Mouse (Mus musculus): Measurements from ENCODE around the gene Son.
"Not testable (repeated sequence)": the region's sequence is repeated elsewhere in the genome, so short reads cannot be mapped to it uniquely, and the experiment has no call there.

The Son gene

GRCm38 (mm10) chr16:91639161-91639560 lies 8.1 kb upstream of the Son start:
- DNase-seq (ENCODE audit: extremely low spot score, low spot score): no peak

GRCm38 (mm10) chr16:91639636-91640035 lies 7.7 kb upstream of the Son start:
- no peak for DNase-seq (ENCODE audit: extremely low spot score, low spot score)

DNA sequence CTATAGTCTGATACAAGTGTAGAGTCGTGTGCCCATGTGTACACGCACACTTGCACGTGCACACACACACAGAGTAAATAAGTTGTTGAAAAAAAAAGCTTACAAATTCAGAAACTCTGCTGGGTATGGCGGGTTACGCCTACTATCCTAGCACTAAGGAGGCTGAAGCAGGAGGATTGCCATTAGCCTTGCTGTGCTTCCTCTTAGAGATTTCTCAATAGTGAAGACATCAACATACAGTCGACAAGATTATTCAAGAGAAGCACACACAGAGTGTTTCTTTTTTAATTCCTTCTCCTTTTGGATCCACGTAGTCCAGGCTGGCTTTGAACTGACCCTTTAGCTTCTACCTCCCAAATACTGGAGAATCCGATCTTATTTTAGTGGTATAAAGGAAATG lies 7.1 kb upstream of the Son start:
- DNase-seq (ENCODE audit: extremely low spot score, low spot score): no peak

- no peak for DNase-seq (ENCODE audit: extremely low spot score, low spot score)
These were observed 2.4 kb upstream of the Son start for GRCm38 (mm10) chr16:91644901-91645300.

DNA sequence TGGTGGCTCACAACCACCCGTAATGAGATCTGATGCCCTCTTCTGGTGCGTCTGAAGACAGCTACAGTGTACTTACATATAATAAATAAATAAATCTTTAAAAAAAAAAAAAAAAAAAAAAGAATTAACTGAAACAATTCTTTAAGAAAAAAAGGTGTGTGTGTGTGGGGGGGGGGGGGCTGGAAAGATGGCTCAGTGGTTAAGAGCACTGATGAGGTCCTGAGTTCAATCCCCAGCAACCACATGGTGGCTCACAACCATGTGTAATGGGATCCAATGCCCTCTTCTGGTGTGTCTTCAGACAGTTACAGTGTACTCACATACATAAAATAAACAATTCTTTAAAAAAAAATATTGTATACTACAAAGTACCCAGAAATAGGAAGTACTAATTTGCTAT lies 1.9 kb upstream of the Son start:
- DNase-seq (ENCODE audit: extremely low spot score, low spot score): not testable (repeated sequence)

- DNase-seq (ENCODE audit: extremely low spot score, low spot score): no peak
These were observed 1.2 kb upstream of the Son start for GRCm38 (mm10) chr16:91645995-91646602.

GRCm38 (mm10) chr16:91646681-91647419 lies 456 bp upstream of the Son start, which contains the start of gene Gart:
Gart (minus strand) TSS chr16:91646952.
- peak; percentile 92 for DNase-seq (ENCODE audit: extremely low spot score, low spot score)

DNA sequence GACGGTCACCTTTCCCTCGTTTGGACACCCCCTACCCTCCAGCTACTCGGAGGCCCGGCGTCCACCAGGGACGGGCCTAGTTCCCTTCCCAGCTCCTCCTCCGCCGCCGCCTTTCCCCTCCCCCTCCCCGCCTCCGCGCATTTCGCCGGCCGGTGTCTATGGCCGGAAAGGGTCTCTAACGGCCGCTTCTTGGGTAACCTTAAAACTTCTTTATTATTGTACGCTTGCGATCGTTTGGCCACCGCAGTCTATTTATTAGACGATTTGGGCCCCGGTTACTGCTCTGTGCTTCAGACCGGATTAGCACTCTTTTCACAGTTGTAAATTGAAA lies 879 bp downstream of the Son start:
- peak; percentile 85 for DNase-seq (ENCODE audit: extremely low spot score, low spot score)

DNA sequence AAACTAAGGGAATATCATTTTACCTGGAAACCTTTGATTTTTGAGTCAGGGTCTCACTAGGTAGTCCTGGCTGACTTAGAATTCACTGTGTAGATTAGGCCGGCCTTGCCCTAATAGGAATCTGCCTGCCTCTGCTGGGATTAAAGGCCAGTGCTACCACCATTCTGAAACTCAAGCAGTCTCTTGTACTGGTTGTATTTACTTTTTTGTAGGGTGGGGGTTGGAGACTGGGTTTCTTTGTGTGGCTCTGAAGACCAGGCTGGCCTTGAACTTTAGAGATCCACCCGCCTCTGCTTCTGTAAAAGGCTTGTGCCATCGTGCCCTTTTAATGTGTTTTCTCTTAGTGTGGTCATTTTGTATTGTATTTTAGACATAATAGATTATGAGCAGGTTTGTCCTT lies 1.9 kb downstream of the Son start:
- DNase-seq (ENCODE audit: extremely low spot score, low spot score): no peak

DNA sequence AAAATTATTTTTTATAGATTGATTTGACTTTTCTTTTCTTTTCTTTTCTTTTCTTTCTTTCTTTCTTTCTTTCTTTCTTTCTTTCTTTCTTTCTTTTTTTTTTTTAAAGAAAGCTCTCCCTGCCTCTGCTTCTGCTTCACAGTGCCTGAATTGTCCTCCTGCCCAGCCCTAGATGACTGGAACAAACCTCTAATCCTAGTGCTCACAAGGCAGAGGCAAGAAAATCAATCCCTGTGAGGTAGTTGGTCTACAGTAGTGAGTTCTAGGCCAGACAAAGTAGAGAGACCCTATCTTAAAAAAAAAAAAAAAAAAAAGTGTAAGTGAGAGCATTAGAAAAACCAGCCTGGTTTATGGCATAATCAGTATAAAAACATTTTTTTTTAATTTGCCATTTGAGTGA lies 2.5 kb downstream of the Son start:
- DNase-seq (ENCODE audit: extremely low spot score, low spot score): no peak

- DNase-seq (ENCODE audit: extremely low spot score, low spot score): no peak
These were observed 4.9 kb downstream of the Son start for GRCm38 (mm10) chr16:91652191-91652590.

DNA sequence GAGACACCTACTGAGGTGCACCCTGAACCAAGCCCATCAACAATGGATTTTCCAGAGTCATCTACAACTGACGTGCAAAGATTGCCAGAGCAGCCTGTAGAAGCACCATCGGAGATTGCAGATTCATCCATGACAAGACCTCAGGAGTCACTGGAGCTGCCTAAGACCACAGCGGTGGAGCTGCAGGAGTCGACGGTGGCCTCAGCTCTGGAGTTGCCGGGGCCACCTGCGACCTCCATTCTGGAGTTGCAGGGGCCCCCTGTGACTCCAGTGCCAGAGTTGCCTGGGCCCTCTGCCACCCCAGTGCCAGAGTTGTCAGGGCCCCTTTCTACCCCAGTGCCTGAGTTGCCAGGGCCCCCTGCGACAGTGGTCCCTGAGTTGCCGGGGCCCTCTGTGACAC lies 8.0 kb downstream of the Son start:
- no peak for DNase-seq (ENCODE audit: extremely low spot score, low spot score)

GRCm38 (mm10) chr16:91657285-91657684 lies 10.0 kb downstream of the Son start:
- DNase-seq (ENCODE audit: extremely low spot score, low spot score): no peak

DNA sequence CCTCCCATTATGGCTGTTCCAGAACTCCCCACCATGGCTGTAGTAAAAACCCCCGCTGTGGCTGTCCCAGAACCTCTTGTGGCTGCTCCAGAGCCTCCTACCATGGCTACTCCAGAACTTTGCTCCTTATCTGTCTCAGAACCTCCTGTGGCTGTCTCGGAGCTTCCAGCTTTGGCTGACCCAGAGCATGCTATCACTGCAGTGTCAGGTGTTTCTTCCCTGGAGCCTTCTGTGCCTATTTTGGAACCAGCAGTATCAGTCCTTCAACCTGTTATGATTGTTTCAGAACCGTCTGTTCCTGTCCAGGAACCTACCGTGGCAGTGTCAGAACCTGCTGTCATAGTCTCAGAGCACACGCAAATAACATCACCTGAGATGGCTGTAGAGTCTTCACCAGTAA lies 11.2 kb downstream of the Son start:
- no peak for DNase-seq (ENCODE audit: extremely low spot score, low spot score)

DNA sequence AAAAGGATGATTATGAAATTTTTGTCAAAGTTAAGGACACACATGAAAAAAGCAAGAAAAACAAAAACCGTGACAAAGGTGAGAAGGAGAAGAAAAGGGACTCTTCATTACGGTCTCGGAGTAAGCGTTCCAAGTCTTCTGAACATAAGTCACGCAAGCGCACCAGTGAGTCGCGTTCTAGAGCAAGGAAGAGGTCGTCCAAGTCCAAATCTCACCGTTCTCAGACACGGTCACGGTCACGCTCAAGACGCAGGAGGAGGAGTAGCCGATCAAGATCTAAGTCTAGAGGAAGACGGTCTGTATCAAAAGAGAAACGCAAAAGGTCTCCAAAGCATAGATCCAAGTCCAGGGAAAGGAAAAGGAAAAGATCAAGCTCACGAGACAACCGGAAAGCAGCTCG lies 12.5 kb downstream of the Son start:
- no peak for DNase-seq (ENCODE audit: extremely low spot score, low spot score)

- no peak for DNase-seq (ENCODE audit: extremely low spot score, low spot score)
These were observed 14.1 kb downstream of the Son start for GRCm38 (mm10) chr16:91661397-91661796.

DNA sequence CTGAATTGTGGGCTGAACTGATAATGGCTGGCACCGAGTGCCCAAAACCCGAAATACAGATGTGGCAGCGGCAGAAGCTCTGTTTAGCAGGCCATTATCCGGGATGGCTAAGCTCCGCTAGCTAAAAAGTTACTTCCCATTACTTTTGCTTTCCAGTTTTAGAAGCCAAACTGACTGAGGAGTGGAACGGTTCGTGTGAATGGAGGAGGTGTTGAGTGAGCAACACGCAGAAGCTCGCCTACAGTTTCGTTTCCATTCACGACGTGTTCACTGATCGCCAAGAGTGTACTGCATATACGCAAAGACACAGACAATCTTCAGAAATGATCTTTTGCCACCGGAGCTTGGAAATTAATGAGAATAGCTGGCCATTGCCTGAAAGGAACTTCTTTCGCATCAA lies 15.0 kb downstream of the Son start:
- no peak for DNase-seq (ENCODE audit: extremely low spot score, low spot score)

DNA sequence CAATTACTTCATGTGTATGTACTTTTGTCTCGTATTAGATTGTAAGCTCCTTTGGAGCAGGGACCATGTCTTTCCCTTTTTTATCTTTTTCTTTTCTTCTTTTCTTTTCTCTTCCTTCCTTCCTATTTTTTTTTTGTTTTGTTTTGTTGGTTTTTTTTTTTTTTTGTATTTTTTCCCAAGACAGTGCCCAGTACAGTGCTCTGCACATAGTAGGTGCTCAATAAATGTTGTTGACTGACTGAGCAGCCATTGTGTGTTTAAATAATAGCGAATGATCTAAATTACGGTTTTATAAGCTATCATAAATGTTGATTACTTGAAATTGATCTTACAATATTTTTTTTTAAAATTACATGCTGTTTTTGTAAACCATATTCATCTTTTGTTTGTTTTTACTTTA lies 16.5 kb downstream of the Son start:
- DNase-seq (ENCODE audit: extremely low spot score, low spot score): no peak

DNA sequence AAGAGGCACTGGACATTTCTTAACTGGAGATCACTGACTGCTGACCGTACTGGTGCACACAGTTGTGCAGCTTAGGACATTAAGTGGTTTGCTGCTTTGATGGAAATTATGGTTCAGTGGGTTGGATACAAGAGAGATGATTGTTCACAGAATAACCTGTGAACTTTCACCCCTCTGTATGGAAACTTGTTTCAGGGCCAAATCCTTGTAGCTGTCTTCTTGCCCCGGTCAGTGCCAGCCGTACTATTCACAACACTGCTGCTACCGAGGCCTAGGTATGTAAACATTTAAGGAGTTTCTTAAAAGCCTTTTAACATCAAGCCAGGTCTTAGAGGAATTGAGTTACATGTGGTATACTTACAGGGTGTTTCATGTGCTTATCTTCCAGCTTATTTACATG lies 27.2 kb downstream of the Son start:
- no peak for DNase-seq (ENCODE audit: extremely low spot score, low spot score)

- no peak for DNase-seq (ENCODE audit: extremely low spot score, low spot score)
These were observed 31.0 kb downstream of the Son start for GRCm38 (mm10) chr16:91678147-91678911.

- DNase-seq (ENCODE audit: extremely low spot score, low spot score): no peak
These were observed 33.4 kb downstream of the Son start for GRCm38 (mm10) chr16:91680656-91681055.

DNA sequence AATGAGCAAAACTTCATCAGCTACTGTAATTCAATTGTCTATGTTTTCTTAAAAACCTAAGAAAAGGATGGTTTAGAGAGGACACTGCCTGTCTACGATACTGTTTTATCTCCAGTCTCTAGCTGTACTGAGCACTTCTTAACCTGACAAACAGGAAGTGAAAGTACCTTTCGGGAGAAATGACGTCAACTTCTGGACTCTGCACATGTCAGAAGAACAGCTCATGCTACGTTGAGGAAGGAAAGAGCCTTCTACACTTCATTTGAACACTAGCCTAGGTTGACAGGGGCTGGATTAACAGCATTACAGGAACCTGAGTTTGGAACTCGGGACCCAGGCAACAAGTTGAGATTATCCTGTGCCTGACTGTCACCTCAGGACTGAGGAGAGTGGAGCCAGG lies 38.2 kb downstream of the Son start:
- no peak for DNase-seq (ENCODE audit: extremely low spot score, low spot score)

DNA sequence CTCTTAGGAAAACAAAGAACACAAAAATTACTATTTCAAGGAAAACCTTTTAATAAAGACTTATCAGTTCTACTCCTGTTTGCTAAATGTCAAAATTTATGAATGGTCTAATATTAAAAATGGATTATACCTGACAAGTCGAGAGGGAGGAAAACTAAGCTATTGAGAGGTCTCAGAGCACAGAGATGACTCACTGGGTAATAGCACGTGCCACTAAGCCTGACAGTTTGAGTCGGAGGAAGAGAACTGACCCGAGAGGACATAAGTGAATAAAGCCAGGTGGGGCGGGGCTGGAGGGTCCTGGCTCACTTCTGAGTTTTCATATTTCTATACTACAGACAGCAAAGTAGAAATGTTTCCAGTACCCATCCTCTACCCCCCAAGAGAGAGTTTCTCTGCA lies 39.1 kb downstream of the Son start:
- DNase-seq (ENCODE audit: extremely low spot score, low spot score): no peak
